Mouse (Mus musculus) frontal cortex, postnatal 25 days (tissue): ENCODE measurements around the gene Mavs.

Experiments used
- DNase-seq, 2 experiments: peaks; one replicate each; pipeline ENCODE4 v3.0.0; 2022; ENCODE audit warnings: low spot score in 2 of 2

The Mavs gene

DNA sequence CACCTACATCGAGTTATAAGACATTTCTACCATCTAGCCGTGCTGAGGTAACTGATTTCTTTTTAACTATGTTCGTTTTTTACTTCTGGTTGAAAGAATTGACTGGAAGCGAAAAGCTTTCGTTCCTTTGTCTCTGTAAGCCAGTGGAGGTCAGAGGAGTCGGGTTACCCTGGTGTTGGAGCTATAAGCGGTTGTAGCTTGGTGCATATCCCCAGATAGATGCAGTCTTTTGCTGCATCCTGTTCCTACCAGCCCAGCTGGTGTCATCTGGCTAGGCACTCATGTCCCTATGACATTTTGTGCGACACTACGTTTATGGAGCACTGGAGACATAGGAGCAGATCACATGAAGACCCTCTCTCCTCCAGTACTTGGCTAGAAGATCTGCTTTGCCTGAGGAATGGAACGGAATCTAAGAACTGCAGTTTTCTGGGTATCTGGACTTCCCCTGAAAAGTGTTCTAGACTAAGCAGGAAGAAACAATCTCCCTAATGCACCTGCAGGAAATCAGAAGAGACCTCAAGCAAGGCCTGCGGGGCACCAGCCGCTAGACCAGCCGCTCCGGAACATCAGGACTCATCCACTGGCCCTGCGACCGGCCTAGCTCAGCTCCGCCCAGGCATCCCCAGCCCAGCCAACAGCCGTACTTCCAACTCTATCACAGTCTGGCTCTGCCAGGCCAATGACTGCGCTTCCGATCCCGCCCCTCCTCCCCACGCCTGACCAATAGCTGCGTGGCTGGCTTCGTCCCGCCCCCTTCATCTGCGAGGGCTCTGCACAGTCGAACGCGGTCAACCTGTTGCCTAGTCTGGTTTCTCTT, at the start of gene Mavs:
Mavs (plus strand) TSS at position 757 of the 820 bp plus-strand sequence.
- peak; percentile 74 to 82 for DNase-seq

- DNase-seq = no peak
Observed at GRCm38 (mm10) chr2:131186343-131186742, 47.5 kb upstream of the Mavs start.

GRCm38 (mm10) chr2:131186771-131187601, 46.9 kb upstream of the Mavs start, which contains the start of the genes Cdc25b and Spef1:
TSS of gene Cdc25b (plus strand) at chr2:131186949.
TSS of gene Spef1 (minus strand) at chr2:131187282.
- DNase-seq = peak; percentile 48 to 54

GRCm38 (mm10) chr2:131187602-131187922, 46.3 kb upstream of the Mavs start:
- DNase-seq = no peak

DNA sequence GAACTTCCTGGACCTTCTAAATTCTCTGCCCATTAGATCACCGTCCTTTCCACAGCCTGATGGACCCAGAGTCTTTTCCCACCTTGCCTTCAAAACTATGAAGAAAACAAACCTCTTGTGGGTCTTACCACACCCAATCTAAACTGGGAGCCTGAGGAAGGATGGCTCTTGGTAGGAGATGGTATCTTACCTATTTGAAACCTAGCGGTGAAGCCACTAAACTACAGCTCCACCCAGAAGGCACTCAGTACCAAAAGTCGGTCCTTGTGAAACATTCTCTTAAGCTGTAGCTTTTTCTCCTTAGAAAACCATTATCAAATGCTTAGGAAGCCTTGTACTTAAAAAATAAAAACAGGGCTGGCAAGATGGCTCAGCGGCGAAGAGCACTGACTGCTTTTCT, 45.6 kb upstream of the Mavs start:
- DNase-seq = no peak

DNA sequence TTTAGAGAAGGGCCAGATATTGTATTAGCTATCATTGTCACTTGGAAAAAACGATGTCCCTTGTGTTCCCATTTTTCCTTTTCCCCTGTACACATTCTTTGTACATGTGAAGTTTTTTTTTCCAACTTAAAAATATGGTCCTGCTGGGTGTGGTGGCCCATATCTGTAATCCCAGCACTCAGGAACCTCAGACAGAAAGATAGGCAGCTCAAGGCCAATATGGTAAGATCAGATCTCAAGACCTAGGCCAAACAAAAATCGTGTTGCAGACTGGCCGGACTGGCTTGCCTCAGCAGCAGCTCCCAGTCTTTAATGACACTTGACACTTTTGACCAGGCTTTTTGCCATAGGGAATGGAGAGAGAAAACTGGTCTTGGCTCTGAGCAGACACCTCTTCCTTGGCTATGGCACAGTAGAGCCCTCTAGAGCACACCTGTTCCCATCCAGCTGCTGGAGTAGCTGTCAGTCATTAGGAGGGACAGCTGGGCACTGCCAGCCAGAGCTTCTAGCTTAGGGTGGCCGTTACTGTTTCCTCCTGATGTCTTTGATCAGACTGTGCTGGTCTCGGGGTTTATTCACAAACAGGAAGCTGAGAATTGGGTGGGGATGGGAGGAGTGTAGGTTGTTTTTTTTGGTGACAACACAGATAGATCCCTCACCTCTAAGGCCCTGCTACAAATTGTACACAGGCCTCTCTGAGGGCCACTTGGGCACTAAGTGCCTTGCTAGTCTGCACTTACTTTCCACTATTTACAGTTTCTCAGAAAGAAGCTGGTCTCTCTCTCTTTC, 44.1 kb upstream of the Mavs start:
- DNase-seq = no peak

GRCm38 (mm10) chr2:131190344-131191004, 43.4 kb upstream of the Mavs start:
- no peak for DNase-seq

GRCm38 (mm10) chr2:131191005-131191390, 42.9 kb upstream of the Mavs start:
- DNase-seq = no peak

GRCm38 (mm10) chr2:131196606-131197316, 37.1 kb upstream of the Mavs start:
- DNase-seq = no peak

GRCm38 (mm10) chr2:131200710-131201109, 33.2 kb upstream of the Mavs start:
- no peak for DNase-seq

DNA sequence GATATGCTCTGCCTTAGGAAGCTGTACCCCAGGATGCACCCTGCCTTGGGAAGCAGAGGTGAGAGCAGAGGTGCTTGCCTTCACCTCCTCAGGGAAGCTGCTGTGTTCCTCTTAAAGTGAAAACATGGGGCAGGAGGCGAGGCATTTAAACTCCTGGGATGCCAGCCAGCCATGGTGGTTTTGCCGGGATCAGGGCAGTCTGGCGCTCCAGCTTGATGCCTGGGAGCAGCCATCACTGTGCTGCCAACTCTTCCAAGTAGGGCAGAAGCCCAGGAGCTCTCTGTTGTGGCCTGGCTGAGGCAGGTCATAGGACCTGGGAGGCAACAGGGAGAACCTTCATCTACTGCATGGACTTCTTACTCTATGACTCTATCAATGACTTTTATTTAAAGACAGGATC, 32.6 kb upstream of the Mavs start:
- no peak for DNase-seq

GRCm38 (mm10) chr2:131203816-131204409, 29.9 kb upstream of the Mavs start:
- no peak for DNase-seq

- peak; percentile 60 to 71 for DNase-seq
Observed at GRCm38 (mm10) chr2:131204410-131204981, 29.4 kb upstream of the Mavs start.

- DNase-seq = no peak
Observed at GRCm38 (mm10) chr2:131205521-131206182, 28.2 kb upstream of the Mavs start.

DNA sequence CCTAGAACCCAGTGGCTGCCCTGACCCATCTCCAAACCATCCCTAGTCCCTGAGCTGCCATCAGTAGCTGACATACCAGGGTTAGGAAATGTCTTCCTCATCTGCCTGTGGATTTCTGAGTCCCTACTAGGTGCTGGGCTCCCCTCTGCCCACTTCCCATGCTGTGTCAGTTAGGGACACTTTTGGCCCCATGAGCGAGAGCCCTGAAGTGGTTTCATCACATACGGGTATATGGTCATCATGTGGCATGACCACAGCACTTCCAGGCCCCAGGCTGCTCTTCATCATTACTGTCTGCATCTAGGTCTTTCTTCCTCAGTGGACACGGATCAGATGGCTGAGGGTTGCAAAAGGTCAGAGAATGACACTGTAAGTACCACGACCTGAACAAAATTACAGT, 27.1 kb upstream of the Mavs start, which contains the start of gene Ap5s1:
Ap5s1 (plus strand) TSS at position 301 of the 400 bp plus-strand sequence.
- no peak for DNase-seq

- DNase-seq = no peak
Observed at GRCm38 (mm10) chr2:131208356-131208755, 25.5 kb upstream of the Mavs start.

GRCm38 (mm10) chr2:131209125-131209795, 24.6 kb upstream of the Mavs start:
- DNase-seq = no peak

DNA sequence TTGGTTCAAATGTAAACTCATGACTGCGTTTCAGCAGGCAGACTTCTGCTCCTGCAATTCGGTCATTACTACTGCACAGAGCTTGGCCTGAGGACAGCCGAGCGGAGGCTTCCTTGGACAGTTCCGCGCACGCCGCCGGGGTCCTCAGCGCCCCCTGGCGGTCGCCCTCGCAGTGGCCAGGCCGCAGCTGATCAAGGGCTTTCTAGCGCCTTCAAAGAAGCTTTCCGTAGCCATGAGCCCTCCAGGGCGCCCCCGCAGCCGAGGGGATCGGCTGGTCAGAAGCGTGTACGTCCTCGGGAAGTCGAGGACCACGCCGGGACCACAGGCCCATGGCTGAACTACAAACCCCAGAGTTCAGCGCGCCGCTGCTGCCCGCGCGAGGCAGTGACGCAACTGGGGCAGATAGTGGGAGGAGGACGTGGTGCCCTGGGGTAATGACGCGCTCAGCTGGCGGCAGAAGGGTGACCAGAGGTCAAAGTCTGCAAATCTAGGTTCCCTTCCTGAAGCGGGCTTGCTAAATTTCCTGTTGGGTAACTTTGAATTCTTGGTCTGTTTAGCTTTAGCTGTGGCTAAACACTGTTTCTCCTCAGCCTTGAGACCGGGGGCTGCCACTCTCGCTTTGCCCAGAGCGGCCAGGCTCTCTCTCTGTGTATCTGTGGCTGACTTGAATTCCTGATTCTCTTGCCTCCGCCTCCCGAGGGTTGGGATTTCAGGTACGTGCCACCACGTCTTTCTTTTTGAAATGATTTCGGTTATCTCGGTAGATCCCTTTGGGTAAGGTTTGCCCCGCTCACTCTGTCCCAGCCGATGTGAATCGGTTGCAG, 23.7 kb upstream of the Mavs start:
- peak; percentile 93 to 95 for DNase-seq
